Mouse (Mus musculus) left cerebral cortex, adult 11 months (tissue): Measurements from ENCODE around the gene Fam131b.

Source experiments
- DNase-seq: peaks from one replicate; pipeline ENCODE4 v3.0.0; 2022; ENCODE audit warnings: low spot score

Fam131b gene

GRCm38 (mm10) chr6:42326509-42326908 is 2.1 kb upstream of the Fam131b start:
- DNase-seq: no peak

GRCm38 (mm10) chr6:42325268-42325609 is 796 bp upstream of the Fam131b start:
- DNase-seq: peak; percentile 77

GRCm38 (mm10) chr6:42324067-42324481 is 369 bp downstream of the Fam131b start:
- DNase-seq: no peak

- no peak for DNase-seq
Observed at GRCm38 (mm10) chr6:42323371-42324066, 924 bp downstream of the Fam131b start.

GRCm38 (mm10) chr6:42318293-42318692 is 6.2 kb downstream of the Fam131b start:
- DNase-seq: no peak

- no peak for DNase-seq
Observed at GRCm38 (mm10) chr6:42310427-42311053, 13.9 kb downstream of the Fam131b start.

GRCm38 (mm10) chr6:42309816-42310378 is 14.5 kb downstream of the Fam131b start:
- DNase-seq: no peak

- no peak for DNase-seq
Observed at GRCm38 (mm10) chr6:42299362-42299761, 25.1 kb downstream of the Fam131b start.

- DNase-seq: no peak
Observed at GRCm38 (mm10) chr6:42295549-42296094, 28.8 kb downstream of the Fam131b start.

GRCm38 (mm10) chr6:42293327-42293726 is 31.1 kb downstream of the Fam131b start:
- no peak for DNase-seq

GRCm38 (mm10) chr6:42287562-42287961 is 36.9 kb downstream of the Fam131b start:
- no peak for DNase-seq

GRCm38 (mm10) chr6:42286448-42286847 is 38.0 kb downstream of the Fam131b start, which contains the start of gene Clcn1:
Gene Clcn1 (plus strand): TSS chr6:42286685.
- no peak for DNase-seq

- DNase-seq: no peak
Observed at GRCm38 (mm10) chr6:42282865-42283528, 41.4 kb downstream of the Fam131b start.

GRCm38 (mm10) chr6:42276151-42276550 is 48.3 kb downstream of the Fam131b start:
- DNase-seq: no peak

GRCm38 (mm10) chr6:42270817-42271216 is 53.6 kb downstream of the Fam131b start:
- DNase-seq: no peak

- DNase-seq: no peak
Observed at GRCm38 (mm10) chr6:42265391-42266330, 58.8 kb downstream of the Fam131b start.
